Mouse (Mus musculus) intestine, embryonic 16.5 days (tissue): Measurements from ENCODE around the gene Large1. TPM values are rescaled to one million over a fixed set of nuclear protein-coding genes. Genes with fewer than 3 reads are reported as not detected.
"Not testable (repeated sequence)": the region's sequence is repeated elsewhere in the genome, so short reads cannot be mapped to it uniquely, and the experiment has no call there.

Experiments
- ATAC-seq: fragments of 200-750 bp; cut with Nextera tagmentation; 2 replicates; pipeline ENCODE4 v1.8.0; 2017; ENCODE audit warnings: moderate TSS enrichment, moderate library complexity
- H3K27ac ChIP-seq: fragments of 300-500 bp; sonication (generic); 2 replicates; pipeline ENCODE4 v1.5.1; 2014; ENCODE audit warnings: mild to moderate bottlenecking, low read length
- H3K27me3 ChIP-seq: fragments of 300-500 bp; sonication (generic); replicated peaks from 2 replicates; pipeline ENCODE4 v1.6.1; 2014; ENCODE audit warnings: low read length, control low read depth, mixed read lengths; ENCODE audit not compliant: control insufficient read depth, insufficient read depth
- H3K36me3 ChIP-seq: fragments of 300-500 bp; sonication (generic); 2 replicates; pipeline ENCODE4 v1.6.1; 2014; ENCODE audit warnings: low read length, control low read depth; ENCODE audit not compliant: control insufficient read depth, insufficient read depth
- H3K4me1 ChIP-seq: fragments of 300-500 bp; sonication (generic); 2 replicates; pipeline ENCODE4 v1.6.1; 2014; ENCODE audit warnings: low read length, control low read depth, mixed read lengths; ENCODE audit not compliant: control insufficient read depth, insufficient read depth
- H3K4me2 ChIP-seq: fragments of 300-500 bp; sonication (generic); 2 replicates; pipeline ENCODE4 v1.6.1; 2014; ENCODE audit warnings: low read depth, low read length, control low read depth
- H3K4me3 ChIP-seq: fragments of 300-500 bp; sonication (generic); 2 replicates; pipeline ENCODE4 v1.5.1; 2014; ENCODE audit warnings: mild to moderate bottlenecking, low read length
- H3K9ac ChIP-seq: fragments of 300-500 bp; sonication (generic); 2 replicates; pipeline ENCODE4 v1.6.1; 2014; ENCODE audit warnings: low read depth, low read length
- H3K9me3 ChIP-seq: fragments of 300-500 bp; sonication (generic); 2 replicates; pipeline ENCODE4 v1.6.1; 2016; ENCODE audit warnings: low read length, control low read depth; ENCODE audit not compliant: control insufficient read depth
- WGBS: fragments of 180-500 bp; shearing (Covaris S2); extraction: QIAGEN DNeasy Blood & Tissue Kit; methylation state at CpG from one replicate; pipeline ENCODE4 v1.1.7; 2014; 5-methylcytosine and 5-hydroxymethylcytosine counted together
- polyA plus RNA-seq: library from polyadenylated mRNA; unstranded; fragments of >200 nt; fragmentation: Nextera tagmentation; extraction: Ambion mirVana; gene quantifications from 2 replicates; pipeline ENCODE4 v1.2.1, GENCODE M21; 2015

The Large1 gene
- polyA plus RNA-seq, 1 experiment from 2014 or later: 5.0 TPM

GRCm38 (mm10) chr8:73018241-73018640, 335.1 kb downstream of the Large1 start:
- Histone ChIP-seq H3K9ac (no peak overlapping the region), H3K27me3 (no peaks in the 10 kb centered on the region), H3K9me3 (no peaks in the 10 kb centered on the region), H3K4me2 (no peak overlapping the region), H3K4me3 (no peak overlapping the region), H3K36me3 (no peaks in the 10 kb centered on the region), H3K4me1 (no peaks in the 10 kb centered on the region), H3K27ac (no peak overlapping the region)
- 79% methylated on average over 1 of the region's 1 CpGs for WGBS
- ATAC-seq: no peak

- ATAC-seq: no peak
- Histone ChIP-seq H3K27ac (no peak overlapping the region), H3K27me3 (no peaks in the 10 kb centered on the region), H3K36me3 (no peaks in the 10 kb centered on the region), H3K4me2 (no peak overlapping the region), H3K9ac (no peak overlapping the region), H3K4me1 (no peaks in the 10 kb centered on the region), H3K9me3 (no peaks in the 10 kb centered on the region), H3K4me3 (no peak overlapping the region)
- WGBS: 77% methylated on average over 1 of the region's 1 CpGs
Observed at GRCm38 (mm10) chr8:73017601-73018000, 335.7 kb downstream of the Large1 start.

GRCm38 (mm10) chr8:73016303-73016702, 337.0 kb downstream of the Large1 start:
- H3K36me3 ChIP-seq: no peaks in the 10 kb centered on the region
- no peak for ATAC-seq
- no peaks in the 10 kb centered on the region for H3K9me3 ChIP-seq
- no peak overlapping the region for H3K9ac ChIP-seq
- H3K4me3 ChIP-seq: no peak overlapping the region
- WGBS: 89% methylated on average over 2 of the region's 2 CpGs
- H3K27me3 ChIP-seq: no peaks in the 10 kb centered on the region
- H3K4me1 ChIP-seq: no peaks in the 10 kb centered on the region
- H3K27ac ChIP-seq: no peak overlapping the region
- no peak overlapping the region for H3K4me2 ChIP-seq

DNA sequence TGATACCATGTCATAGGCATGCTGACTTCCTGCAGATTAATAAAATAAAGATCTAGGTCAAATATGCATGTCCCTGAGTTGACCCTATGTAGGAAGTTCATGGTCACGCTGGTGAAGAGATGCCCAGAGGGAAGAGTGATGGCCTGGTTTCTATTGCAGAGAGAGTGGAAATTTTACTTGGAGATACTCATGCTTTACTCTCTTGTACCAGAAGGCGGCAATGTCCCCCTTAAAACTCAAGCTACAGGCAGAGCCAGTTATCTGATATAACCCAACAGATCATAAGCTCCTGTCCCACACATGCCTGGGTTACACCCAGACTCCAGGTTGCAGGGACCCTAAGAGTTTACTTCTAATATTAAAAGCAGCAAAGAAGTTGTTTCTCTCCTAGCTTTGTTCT, 345.9 kb downstream of the Large1 start:
- Histone ChIP-seq H3K27me3 (no peaks in the 10 kb centered on the region), H3K36me3 (no peaks in the 10 kb centered on the region), H3K4me3 (no peak overlapping the region), H3K4me1 (0 out of 2 replicates have a peak, but pooled peaks cover 2% of the 10 kb centered on the region), H3K9ac (no peak overlapping the region), H3K9me3 (no peaks in the 10 kb centered on the region), H3K4me2 (no peak overlapping the region), H3K27ac (no peak overlapping the region)
- 49% methylated on average over 2 of the region's 2 CpGs for WGBS
- ATAC-seq: peak; percentile 52; the same call in 1 of the 2 replicates

- Histone ChIP-seq H3K4me1 (0 out of 2 replicates have a peak, but pooled peaks cover 2% of the 10 kb centered on the region), H3K27ac (no peak overlapping the region), H3K36me3 (no peaks in the 10 kb centered on the region), H3K4me2 (no peak overlapping the region), H3K4me3 (no peak overlapping the region), H3K9me3 (no peaks in the 10 kb centered on the region), H3K9ac (no peak overlapping the region), H3K27me3 (no peaks in the 10 kb centered on the region)
- WGBS: 46% methylated on average over 2 of the region's 2 CpGs
- ATAC-seq: no peak
Observed at GRCm38 (mm10) chr8:73003858-73004257, 349.5 kb downstream of the Large1 start.

DNA sequence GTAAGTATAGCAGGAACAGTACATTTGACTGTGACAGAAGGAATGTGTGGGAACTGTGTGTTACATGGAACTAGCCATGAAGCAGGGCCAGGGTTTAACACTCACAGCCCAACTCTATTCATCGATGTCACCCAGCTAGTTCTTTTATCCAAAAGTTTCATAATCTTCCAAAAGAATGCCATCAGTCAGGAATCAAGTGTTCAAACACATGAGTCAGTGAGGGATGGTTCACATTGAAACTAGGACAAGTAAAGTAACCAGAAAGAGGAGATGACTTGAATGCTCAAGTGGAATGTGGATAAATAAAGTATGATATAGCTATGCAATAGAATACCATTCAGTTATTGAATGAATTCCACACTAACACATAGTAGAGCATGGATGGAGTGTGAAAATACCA, 359.5 kb downstream of the Large1 start:
- H3K9me3 ChIP-seq: no peaks in the 10 kb centered on the region
- H3K4me3 ChIP-seq: no peak overlapping the region
- no peaks in the 10 kb centered on the region for H3K4me1 ChIP-seq
- no peak overlapping the region for H3K4me2 ChIP-seq
- H3K27me3 ChIP-seq: no peaks in the 10 kb centered on the region
- H3K27ac ChIP-seq: no peak overlapping the region
- H3K36me3 ChIP-seq: no peaks in the 10 kb centered on the region
- ATAC-seq: no peak
- WGBS: 100% methylated on average over 1 of the region's 1 CpGs
- H3K9ac ChIP-seq: no peak overlapping the region

GRCm38 (mm10) chr8:72990425-72990824, 362.9 kb downstream of the Large1 start:
- Histone ChIP-seq H3K4me3 (no peak overlapping the region), H3K4me1 (no peaks in the 10 kb centered on the region), H3K4me2 (no peak overlapping the region), H3K36me3 (no peaks in the 10 kb centered on the region), H3K9me3 (no peaks in the 10 kb centered on the region), H3K27me3 (no peaks in the 10 kb centered on the region), H3K9ac (no peak overlapping the region), H3K27ac (no peak overlapping the region)
- 73% methylated on average over 2 of the region's 2 CpGs for WGBS
- ATAC-seq: no peak

DNA sequence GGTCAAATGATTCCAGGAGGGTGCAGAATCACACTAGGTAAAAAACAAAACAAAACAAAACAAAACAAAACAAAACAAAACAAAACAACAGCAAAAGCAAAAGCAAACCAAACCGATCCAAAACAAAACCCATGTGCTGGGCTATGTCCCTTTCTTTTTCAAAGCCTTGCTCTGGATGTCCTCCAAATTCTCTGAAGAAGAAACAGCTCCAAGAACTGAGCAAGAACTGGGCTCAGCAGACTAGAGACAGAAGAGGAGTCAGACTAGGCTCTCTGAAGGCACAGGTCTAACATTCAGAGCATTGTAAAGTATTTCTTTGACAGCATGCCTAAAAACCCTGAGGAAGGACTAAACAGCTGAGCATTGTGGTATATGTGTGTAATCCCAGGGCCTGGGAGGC, 370.5 kb downstream of the Large1 start:
- WGBS: 84% methylated on average over 1 of the region's 1 CpGs
- Histone ChIP-seq H3K36me3 (no peaks in the 10 kb centered on the region), H3K27me3 (no peaks in the 10 kb centered on the region), H3K4me1 (no peaks in the 10 kb centered on the region), H3K9me3 (no peaks in the 10 kb centered on the region), H3K27ac (no peak overlapping the region), H3K4me3 (no peak overlapping the region), H3K9ac (no peak overlapping the region), H3K4me2 (no peak overlapping the region)
- ATAC-seq: no peak

- Histone ChIP-seq H3K4me3 (no peak overlapping the region), H3K9ac (no peak overlapping the region), H3K27ac (no peak overlapping the region), H3K9me3 (no peaks in the 10 kb centered on the region), H3K4me2 (no peak overlapping the region), H3K4me1 (no peaks in the 10 kb centered on the region), H3K27me3 (no peaks in the 10 kb centered on the region), H3K36me3 (no peaks in the 10 kb centered on the region)
- 80% methylated on average over 3 of the region's 3 CpGs for WGBS
- ATAC-seq: peak; percentile 31; the same call in 1 of the 2 replicates
Observed at GRCm38 (mm10) chr8:72955074-72955473, 398.3 kb downstream of the Large1 start.

- not testable (repeated sequence) for H3K9ac ChIP-seq, H3K27ac ChIP-seq, H3K4me2 ChIP-seq, H3K9me3 ChIP-seq, ATAC-seq, H3K4me3 ChIP-seq, H3K36me3 ChIP-seq, H3K27me3 ChIP-seq, H3K4me1 ChIP-seq
- 73% methylated on average over 8 of the region's 8 CpGs for WGBS
Observed at GRCm38 (mm10) chr8:72941393-72941792, 411.9 kb downstream of the Large1 start.
